Mouse (Mus musculus): ENCODE measurements at regions not wholly inside any gene's neighbourhood (a gene's known extent, or its start where the extent isn't known, plus 50 kb on each side); places are given as distances from the start of the nearest gene placed in this dataset.

DNA sequence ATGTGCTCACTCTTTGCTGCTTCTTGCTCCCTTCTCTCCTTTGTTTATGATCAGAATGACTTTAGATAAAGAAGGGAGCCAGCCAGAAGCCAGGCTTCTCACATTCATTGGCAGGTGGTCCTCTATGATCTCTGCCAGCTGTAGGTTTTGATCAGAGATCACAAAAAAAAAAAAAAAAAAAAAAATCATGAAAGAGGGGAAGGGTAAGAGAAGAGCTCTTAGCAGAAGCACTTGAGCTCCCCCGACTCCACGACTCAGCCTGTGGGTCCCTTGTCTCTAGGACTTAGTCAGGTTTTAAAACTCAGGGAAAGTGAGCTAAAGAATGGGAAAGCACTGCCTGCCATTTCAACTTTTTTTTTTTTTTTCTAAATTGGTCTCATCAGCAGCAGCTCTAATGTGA lies 1093.1 kb downstream of the Car8 start:
- TF ChIP-seq CTCF (IDR thresholded peaks at IDR 0.05; ENCODE audit: insufficient read depth, low read length): no peak
- TF ChIP-seq POLR2A (IDR thresholded peaks at IDR 0.05; ENCODE audit: borderline replicate concordance, extremely low read depth, low read depth, low read length): no peak

Measured in lung, adult 2 months (tissue).